Mouse (Mus musculus): ENCODE data around the gene Rad51d.
A peak's percentile ranks its signal among the peaks of the same experiment; 100 is the strongest.
"Not testable (repeated sequence)": the region's sequence is repeated elsewhere in the genome, so short reads cannot be mapped to it uniquely, and the experiment has no call there.

Gene Rad51d

DNA sequence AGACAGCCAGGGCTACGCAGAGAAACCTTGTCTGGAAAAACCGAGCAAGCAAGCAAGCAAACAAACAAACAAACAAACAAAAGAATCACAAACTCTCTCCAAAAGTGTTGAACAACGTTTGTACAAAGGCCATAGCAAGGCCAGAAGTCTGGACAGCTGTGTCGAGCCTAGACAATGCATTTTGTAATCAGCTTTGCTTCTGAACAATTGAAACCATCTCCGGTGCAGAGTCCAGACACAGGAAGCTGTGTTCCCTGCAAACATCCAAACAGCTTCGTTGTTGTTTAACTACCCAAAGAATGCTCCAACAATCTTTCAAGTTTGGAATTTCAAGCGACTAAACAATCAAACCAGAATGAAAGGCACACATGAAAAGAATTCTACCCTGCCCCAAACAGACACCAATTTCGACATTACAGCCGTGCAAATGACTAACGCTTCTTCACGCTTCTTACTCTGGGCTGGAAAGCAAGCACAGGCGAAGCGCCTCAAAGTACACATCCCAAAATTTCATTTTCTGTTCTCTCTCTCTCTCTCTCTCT lies 33.0 kb downstream of the Rad51d start:
- peak; percentile 84 for DNase-seq (ENCODE audit: low read depth, low spot score)

DNA sequence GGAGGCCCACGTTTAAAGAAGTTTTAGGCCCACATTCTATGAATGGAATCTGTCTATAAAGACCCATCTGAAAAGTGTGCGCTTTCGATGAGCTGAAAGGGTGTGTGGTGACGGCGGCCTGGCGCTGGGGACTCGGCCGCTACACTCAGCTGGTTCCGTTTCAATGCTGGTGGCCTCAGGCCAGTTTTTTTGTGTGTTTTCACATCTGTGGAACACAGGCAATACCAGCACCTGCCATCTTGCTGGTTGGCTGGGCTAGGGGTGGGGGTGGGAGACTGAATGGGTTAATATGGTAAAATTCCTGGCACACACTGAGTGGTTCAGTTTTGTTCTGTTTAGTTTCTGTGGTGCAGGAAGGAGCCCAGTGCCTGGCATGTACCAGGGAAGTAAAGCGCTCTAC lies 34.4 kb downstream of the Rad51d start:
- DNase-seq (ENCODE audit: low read depth, low spot score), result no peak

DNA sequence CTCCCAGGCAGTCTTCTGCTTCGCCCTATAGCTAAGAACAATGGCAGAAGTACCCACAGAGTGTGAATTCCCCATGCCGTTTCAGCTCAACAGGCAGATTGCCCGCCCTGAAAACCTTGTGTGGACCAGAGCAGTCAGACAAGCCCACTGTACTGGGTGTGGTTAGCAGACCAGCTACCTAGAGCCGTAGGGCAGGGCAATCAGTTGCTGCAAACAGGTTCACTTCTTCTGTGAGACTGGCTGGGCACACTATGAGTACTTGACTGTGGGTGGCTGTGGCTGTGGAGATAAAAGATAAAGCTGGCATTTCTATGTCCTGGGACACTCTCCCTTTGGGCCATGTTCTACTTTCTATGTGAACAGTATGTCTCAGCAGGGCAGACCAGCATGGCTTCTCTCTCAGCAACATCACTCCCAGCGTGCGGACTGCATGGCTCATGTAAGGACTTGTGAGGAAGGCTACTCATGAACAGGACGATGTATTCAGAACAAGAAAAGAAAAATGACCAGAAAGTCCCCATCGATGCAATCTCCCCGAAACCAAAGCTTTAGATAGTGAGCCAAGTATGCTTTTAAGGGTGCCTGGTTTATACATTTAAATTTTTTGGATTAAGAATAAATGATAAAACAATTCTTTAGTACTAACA lies 35.0 kb downstream of the Rad51d start:
- DNase-seq (ENCODE audit: low read depth, low spot score), result peak; percentile 42

DNA sequence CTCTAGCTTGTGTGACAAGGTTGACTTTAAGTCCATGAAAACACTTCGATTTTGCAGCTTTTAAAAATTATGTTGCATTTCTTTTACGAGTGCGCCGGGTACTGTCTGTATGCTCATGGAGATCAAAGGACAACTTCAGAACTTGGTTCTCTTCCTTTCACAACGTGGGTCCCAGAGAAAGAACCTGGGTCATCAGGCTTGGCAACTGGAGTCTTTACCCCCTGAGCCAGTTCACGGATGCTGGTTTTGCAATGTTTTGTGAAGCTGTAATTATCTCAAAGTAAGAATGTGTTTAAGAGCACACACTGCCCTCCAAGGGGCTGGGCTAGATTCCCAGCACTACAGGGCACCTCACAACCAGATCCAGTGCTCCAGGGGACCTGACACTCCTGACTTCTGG lies 36.3 kb downstream of the Rad51d start:
- no peak for DNase-seq (ENCODE audit: low read depth, low spot score)

DNA sequence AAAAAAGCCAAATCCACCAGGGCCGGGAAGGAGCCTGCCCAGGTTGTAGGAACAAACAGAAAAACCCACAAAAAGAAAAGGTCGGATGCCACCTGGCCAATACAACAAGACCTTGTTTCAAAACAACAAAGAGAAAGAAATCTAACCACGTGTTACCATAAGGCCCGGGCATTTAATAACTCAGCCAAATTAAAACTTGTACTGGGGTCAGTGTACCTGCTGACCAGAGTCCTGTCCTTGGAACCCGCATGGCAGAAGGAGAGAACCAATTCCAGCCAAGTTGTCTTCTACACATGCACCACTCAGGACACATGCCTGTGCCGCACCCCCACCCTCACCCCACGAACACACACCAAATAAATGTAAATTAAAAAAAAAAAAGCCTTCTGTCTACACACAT lies 37.5 kb downstream of the Rad51d start:
- DNase-seq (ENCODE audit: low read depth, low spot score), result no peak

DNA sequence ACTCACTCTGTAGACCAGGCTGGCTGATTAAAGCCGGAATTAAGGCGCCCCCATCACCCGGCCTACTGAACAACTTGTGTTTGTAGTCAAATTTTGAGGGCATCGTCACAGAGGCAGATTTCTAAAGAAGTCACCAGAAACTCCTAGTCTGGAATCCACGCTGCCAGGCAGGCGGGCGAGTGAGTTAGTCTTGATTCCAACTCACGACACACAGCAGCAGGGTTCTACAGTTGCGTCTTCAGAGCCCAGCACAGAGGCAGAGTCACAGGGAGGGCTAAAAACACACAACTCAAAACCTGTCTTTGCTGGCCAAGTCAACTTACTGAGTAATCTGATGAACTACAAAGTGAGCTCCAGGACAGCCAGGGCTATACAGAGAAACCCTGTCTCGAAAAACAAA lies 37.9 kb downstream of the Rad51d start:
- DNase-seq (ENCODE audit: low read depth, low spot score), result no peak

DNA sequence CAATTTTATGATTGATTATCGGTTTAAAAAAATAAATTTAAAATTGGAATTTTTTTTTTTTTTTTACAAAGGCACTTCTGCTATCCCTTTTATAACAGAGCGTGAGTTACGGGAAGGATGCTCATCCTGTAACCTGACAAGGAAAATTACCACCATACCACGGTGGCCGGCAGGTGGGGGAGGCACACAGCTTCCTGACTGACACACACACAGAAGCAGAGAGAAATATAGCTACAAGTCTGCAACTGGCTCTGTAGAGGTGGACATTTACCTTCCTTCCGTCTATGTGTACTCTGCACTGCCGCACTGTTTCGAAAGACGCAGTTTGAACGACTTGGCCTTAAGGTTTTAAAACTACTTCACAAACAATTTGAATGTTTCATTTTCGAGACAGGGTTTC lies 38.3 kb downstream of the Rad51d start:
- no peak for DNase-seq (ENCODE audit: low read depth, low spot score)

DNA sequence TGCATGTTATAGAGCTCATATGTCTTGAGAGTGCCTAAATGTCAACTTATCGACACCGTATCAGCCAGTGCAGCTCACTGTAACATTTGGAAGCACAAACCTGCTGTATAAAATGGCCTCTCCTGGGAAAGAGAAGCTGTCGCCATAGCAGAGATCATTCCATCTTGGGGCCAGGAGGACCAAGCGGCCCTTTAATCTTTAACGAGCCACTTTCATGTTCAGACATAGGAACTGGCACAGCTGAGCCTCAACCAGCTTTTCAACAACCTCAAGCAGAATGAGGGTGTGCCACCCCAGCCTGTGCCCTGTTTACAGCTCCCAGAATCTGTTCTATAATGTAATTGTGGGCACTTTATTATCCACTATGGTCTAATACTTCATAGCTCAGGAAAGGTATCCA lies 40.2 kb downstream of the Rad51d start:
- DNase-seq (ENCODE audit: low read depth, low spot score), result no peak

DNA sequence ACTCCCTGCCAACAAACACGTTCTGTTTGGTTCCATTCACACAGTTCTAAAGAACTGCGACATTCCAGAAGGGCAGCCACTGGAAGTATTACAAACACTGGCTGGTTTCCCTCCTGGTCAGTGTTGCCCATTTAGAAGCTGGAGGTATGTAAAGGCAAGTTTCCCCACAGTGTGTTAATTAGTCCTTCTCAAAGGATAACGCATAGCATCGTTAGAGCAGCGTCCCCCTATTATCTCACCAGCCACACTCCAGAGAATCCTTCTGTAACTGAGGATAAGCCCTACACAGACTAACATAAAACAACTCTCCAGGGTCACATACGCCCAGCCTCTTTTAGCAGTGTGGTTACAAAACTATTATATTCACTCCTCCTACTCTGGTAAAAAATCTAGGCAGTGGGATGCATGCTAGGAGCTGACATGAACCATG lies 42.8 kb downstream of the Rad51d start:
- no peak for DNase-seq (ENCODE audit: low read depth, low spot score)

DNA sequence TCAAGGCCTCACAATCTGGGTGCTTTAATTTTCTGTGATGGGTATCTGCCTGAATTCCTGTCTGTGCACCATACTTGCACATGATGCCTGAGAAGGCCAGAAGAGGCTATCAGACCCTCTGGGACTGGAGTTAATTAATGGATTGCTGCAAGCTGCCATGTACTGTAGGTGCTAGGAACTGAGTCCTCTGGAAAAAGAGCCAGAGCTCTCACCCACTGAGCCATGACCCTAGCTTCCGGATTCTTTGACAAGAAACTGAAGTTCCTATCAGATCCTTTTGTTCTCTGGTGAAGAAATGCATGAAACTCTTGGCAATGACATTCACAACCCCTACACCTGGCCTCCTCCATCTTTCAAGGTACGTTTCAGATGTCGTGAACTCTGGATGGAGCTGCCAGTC lies 43.5 kb downstream of the Rad51d start:
- no peak for DNase-seq (ENCODE audit: low read depth, low spot score)

DNA sequence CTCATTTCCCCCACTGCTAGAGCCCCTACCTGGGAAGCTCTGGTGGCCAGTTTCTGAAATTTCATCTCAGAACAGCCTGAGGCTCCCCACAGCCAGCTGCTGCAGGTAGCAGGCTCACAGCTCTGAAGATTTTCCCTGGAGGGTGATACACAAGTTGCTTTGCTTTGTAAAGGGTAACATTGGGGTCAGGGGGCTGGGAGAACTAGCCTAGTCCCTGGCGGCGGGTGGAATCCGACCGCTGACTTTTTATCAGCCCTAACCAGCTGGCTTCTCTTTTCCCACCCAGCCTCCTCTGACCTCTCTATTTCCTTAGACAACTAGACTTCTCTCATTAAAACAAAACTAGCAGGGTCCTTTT lies 44.4 kb downstream of the Rad51d start:
- no peak for DNase-seq (ENCODE audit: low read depth, low spot score)

DNA sequence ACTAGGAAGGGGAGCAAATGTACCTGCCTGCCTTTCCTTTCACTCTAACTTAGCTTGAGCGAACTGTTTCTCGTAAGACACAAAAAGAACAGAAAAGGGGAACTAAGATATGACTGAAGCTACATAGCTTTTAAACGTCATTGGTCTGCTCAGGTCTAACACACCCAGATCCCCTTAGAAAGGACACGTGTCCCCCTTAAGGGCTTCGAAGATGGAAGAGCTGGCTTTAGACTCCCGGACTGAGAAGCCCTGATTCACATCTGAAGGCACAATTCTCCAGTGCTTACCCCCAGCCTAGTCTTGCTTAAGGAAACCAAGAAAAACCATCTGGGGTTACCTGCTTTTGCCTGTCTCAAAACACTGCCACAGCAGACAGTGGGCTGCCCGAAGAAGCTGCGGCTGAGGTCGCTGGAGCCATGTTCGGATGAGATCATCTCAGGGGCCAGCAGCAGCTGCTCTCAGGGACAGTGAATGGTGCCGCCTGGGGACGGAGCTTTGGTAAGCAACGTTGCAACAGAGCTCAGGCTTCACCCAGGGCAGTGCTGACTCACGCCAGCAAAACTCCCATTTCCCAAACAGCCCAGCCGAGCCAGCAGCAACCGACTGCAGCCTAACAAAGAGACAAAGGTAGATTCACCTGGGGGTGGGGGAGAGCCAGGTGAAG lies 44.9 kb downstream of the Rad51d start:
- no peak for DNase-seq (ENCODE audit: low read depth, low spot score)

DNA sequence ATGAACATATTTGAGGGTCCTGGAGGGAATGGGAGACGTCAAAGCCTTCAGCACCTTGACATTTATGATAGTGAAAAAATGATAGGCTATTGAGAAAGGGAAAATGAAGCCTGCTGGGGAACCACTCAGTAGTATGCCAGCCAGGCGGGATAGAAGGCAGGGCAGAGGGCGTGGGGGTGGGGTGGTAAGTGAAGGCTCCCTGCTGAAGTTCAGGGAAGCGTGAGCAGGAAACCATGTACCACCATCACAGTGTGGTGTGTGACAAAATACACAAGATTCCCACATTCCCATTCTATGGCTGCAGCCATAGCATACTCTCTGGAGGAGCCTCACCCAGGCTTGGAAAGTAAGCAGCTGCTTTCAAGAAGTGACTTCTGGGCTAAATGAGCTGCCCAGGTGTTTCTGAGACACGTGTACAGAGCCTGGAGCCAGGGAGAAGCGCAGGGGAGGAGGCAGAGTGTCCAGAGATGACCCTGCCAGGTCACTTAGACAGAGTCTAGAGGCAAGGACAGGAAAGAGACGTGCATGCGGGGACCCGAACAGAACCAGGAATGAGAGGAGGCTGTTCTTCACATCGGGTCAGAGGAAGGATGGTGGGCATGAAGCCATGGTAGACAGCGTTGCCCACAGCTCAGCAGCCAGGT lies 45.5 kb downstream of the Rad51d start:
- no peak for DNase-seq (ENCODE audit: low read depth, low spot score)

DNA sequence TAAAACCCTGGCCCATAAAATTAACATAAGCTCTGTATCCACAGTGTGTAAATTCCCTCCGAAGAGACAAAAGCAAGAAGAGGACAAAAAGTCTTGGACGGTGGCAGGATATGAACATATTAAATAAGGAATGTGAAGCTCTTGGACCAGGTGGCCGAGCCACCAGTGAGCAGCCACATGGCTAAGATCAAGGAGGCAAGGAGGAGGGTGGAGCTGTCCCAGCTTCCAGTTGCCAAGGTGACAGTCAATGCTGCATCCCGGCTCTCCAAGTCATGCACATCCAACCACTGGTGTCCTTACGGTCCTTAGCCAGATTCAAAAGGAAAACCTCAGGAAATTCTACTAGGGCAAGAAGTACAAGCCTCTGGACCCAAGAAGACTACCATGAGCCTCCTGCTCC lies 51.9 kb downstream of the Rad51d start:
- peak; percentile 71 for DNase-seq (ENCODE audit: low read depth, low spot score)

DNA sequence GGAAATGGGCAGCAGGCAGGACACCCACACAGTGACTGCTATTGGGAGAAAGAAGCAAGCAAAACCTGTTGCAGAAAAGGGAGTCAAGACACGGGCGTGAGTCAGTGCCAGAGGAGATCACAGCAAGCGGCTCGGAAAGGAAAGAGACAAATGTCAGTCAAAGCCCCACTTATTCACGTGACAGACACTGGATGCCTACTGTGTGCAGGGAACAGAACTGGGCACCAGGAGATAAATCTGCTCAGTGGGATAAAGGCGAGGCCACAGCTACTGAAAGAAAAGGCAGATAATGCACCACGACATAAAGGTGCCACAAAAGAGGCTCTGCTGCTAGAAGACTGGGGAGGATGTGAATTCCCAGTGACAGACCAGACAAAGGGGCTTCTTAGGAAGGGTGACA lies 52.6 kb downstream of the Rad51d start:
- DNase-seq (ENCODE audit: low read depth, low spot score), result no peak

DNA sequence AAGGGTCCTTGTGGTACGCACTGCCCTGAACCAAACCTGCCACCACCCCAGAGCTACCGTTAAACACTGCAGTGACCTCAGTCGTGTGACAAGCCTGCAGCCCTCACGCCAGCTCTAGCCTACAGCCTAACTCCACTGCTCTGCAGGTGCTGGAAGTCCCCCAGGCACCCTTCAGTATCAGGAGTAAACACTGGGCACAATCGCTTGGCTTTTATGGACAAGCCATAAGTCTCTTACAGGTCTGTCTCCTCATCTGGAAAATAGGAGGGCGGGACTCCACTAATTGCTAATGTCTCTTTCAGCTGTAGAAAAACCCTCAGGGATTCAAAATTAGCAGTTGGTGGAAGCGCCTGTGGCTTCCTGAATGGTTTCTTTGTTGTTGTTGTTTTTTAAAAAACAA lies 53.2 kb downstream of the Rad51d start:
- no peak for DNase-seq (ENCODE audit: low read depth, low spot score)

DNA sequence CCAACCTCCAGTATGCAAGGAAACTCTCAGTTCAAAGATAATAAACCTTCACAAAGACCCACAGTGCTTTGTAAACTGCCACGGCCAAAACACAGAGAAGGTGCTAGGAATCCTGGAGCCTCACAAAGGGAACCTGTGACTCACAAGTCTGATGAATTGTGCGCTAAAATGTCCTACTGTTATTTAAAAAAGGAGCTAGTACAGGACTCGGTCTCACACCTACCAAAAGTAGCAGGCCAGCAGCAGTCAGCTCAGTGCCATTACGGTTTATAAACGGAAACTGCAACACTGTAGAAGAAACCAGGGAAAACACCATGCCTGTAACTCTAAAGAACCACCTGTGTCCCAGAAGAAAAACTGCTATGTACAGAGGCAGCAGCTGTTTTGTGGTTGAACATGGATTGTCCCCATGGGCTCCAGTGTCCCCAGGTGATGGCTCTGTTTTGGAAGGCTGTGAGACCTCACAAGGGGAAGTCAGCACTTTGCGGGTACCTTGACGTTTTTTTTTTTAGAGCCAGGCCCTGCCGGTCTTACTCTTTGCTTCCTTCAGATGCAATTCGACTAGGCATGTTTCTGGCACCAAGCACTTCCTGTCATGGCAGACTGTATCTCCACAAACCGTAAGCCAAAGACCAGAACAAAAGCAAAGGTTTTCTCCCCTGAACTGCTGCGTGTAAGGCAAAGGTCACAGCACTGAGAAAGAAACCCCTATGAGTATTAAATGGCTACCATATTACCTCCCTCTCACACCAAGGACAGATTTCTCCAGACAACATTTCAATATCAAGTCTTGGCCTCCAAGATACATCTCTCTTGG lies 54.6 kb downstream of the Rad51d start:
- DNase-seq (ENCODE audit: low read depth, low spot score), result peak; percentile 41

DNA sequence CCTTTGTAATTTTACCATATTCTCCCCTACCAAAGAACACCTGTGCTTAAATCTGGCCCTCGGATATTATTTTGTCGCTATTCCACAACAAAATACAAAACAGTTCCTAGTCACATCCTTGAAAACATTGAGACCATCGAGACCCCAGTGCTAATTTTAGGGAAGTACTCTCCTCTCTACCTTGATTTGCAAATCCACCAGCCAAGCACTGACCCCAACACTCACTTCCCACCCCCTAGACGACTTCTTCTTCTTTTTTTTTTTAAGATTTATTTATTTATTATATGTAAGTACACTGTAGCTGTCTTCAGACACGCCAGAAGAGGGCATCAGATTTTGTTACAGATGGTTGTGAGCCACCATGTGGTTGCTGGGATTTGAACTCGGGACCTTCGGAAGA lies 56.1 kb downstream of the Rad51d start:
- DNase-seq (ENCODE audit: low read depth, low spot score), result not testable (repeated sequence)

DNA sequence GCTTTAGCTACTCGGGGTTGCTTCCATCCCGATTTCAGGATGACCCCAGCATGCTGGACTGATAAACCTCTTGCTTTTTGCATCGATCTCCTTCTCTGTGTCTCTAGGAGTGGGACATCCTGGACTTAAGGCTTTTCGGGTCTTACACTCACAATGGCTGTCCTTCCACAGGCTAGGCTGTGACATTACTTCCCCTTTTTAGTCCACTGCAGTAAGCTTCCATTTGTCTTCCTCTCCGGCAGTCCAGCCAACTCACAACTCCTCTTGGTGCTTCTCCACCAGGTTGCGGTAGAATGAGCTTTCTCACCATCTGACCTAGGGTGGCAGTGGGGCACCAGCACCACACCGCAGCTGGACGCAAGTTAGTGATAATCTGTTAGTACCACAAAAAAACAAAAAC lies 56.5 kb downstream of the Rad51d start:
- no peak for DNase-seq (ENCODE audit: low read depth, low spot score)

DNA sequence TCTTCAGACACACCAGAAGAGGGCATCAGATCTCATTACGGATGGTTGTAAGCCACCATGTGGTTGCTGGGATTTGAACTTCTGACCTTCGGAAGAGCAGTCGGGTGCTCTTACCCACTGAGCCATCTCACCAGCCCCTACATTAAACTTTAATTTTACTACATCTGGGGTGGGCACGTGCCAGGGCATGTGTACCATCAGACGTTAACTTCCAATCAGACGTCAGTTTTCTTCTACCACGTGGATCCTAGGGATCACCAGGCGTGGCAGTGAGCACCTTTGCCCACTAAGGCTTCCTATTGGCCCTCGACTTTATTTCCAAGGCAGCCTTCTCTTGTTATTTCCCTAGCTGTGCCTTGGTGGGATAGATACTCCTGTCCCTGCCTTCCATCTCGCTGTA lies 58.0 kb downstream of the Rad51d start:
- DNase-seq (ENCODE audit: low read depth, low spot score), result not testable (repeated sequence)

DNA sequence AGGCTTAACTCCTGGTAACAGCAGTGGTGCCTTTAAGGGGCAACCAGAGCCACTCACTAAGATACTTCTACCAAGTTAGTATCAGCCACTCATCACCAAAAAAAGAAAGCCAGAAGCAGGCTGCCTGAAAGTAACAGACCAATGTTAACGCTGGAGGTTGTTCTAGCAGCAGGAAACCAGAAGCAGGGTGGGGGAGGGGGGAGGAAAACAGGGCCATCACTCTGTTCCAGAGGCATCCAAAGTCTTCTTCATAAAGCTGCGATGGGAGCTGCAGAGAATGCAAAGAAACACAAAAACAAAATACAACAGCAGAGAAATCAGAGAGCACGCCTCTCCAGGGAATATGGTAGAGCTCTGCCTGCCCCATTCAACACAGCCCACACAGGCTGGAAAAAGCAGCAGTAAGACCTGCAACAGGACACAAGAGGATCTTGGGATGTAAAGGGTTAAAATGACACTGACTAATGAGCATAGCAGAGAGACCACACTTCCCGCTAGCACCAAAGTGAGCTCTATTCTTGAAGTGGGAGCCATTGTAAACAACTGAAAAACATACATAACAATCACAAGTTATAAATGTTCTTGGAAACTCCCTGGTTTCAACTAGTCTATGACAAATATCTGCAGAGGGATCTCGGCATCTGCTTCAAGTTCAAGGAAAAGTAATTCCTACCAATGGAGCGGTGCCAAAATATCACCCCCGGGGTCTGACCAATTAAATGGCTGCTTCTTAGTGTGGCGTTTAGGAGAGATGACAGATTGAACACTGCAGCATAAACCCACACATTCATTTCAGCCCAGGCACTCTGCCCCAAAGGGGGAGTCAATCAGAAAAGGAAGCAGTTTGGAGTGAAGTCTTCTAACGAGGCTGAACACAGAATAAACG lies 59.2 kb downstream of the Rad51d start:
- no peak for DNase-seq (ENCODE audit: low read depth, low spot score)
